Mouse (Mus musculus) hindbrain, embryonic 11.5 days (tissue): Measurements from ENCODE around the gene Slc45a2. TPM values are rescaled to one million over a fixed set of nuclear protein-coding genes. Genes with fewer than 3 reads are reported as not detected.

Source experiments
- ATAC-seq: fragments of 200-750 bp; cut with Nextera tagmentation; 2 replicates; pipeline ENCODE4 v1.8.0; 2017; ENCODE audit warnings: mild to moderate bottlenecking, moderate TSS enrichment, moderate library complexity; ENCODE audit not compliant: low FRiP score
- DNase-seq: peaks from one replicate; pipeline ENCODE4 v3.0.0-alpha.2; 2015; ENCODE audit warnings: low spot score
- H3K27ac ChIP-seq: fragments of 300-500 bp; sonication (generic); 2 replicates; pipeline ENCODE4 v1.5.1; 2014; ENCODE audit warnings: mild to moderate bottlenecking, low read depth, low read length
- H3K27me3 ChIP-seq: fragments of 300-500 bp; sonication (generic); 2 replicates; pipeline ENCODE4 v1.6.1; 2014; ENCODE audit warnings: mild to moderate bottlenecking, low read length, moderate library complexity, mixed read lengths; ENCODE audit not compliant: control insufficient read depth, insufficient read depth
- H3K36me3 ChIP-seq: fragments of 300-500 bp; sonication (generic); 2 replicates; pipeline ENCODE4 v1.6.1; 2014; ENCODE audit warnings: mild to moderate bottlenecking, low read length, moderate library complexity, mixed read lengths; ENCODE audit not compliant: control insufficient read depth, insufficient read depth
- H3K4me1 ChIP-seq: fragments of 300-500 bp; sonication (generic); replicated peaks from 2 replicates; pipeline ENCODE4 v1.6.1; 2014; ENCODE audit warnings: low read length, mixed read lengths; ENCODE audit not compliant: control insufficient read depth, insufficient read depth
- H3K4me2 ChIP-seq: fragments of 300-500 bp; sonication (generic); replicated peaks from 2 replicates; pipeline ENCODE4 v1.6.1; 2014; ENCODE audit warnings: mild to moderate bottlenecking, low read depth, low read length
- H3K4me3 ChIP-seq: fragments of 300-500 bp; sonication (generic); 2 replicates; pipeline ENCODE4 v1.5.1; 2014; ENCODE audit warnings: low read depth, low read length
- H3K9ac ChIP-seq: fragments of 300-500 bp; sonication (generic); 2 replicates; pipeline ENCODE4 v1.6.1; 2014; ENCODE audit warnings: low read depth, low read length
- H3K9me3 ChIP-seq: fragments of 300-500 bp; sonication (generic); 2 replicates; pipeline ENCODE4 v1.6.1; 2016; ENCODE audit warnings: low read length; ENCODE audit not compliant: control insufficient read depth
- WGBS: fragments of 180-500 bp; shearing (Covaris S2); extraction: QIAGEN DNeasy Blood & Tissue Kit; methylation state at CpG from one replicate; pipeline ENCODE4 v1.1.7; 2014; 5-methylcytosine and 5-hydroxymethylcytosine counted together
- polyA plus RNA-seq: library from polyadenylated mRNA; unstranded; fragments of >200 nt; fragmentation: Nextera tagmentation; extraction: Ambion mirVana; gene quantifications from 2 replicates; pipeline ENCODE4 v1.2.1, GENCODE M21; 2014

The Slc45a2 gene
- polyA plus RNA-seq, 1 experiment from 2014 or later, result 0.36 TPM

DNA sequence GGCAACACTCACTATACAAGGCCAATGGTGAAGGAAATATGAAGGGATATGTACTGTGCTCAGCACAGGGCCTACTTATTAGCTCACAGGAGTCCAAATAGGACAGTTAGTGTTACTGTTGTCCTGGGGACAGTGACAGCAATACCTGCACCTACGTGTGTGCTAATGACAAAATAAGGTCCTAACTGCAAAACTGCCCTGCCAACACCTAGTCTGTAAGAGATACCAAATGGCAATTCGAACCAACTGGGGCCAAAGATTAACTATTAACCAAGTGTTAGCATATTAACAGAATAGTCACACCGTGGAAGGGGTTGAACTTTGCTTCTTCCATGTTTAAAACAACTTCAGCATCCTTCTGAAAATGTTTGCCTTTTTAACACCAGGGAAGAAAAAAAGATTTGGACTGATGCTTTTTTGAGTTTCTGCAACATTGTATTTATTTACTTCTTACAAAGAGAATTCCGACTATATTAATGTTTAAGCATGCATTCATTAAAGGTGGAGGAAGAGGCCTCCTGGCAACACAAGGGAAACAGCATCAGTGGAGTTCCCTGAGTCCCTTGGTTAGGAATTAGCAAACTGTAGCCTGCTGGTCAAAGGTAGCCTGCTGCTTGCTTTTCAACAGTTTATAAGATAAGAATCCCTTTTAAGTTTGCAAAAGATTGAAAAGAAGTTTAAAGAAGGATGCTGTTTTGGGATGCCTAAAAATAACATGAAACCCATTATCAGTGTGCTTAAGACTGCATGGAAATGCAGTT lies 26.5 kb downstream of the Slc45a2 start:
- Histone ChIP-seq H3K4me1 (no peaks in the 10 kb centered on the region), H3K36me3 (no peaks in the 10 kb centered on the region), H3K9ac (no peak overlapping the region), H3K4me2 (no peak overlapping the region), H3K9me3 (no peaks in the 10 kb centered on the region), H3K27me3 (no peaks in the 10 kb centered on the region), H3K27ac (no peak overlapping the region), H3K4me3 (no peak overlapping the region)
- WGBS, result 60% methylated on average over 4 of the region's 4 CpGs
- DNase-seq, result no peak
- no peak for ATAC-seq

DNA sequence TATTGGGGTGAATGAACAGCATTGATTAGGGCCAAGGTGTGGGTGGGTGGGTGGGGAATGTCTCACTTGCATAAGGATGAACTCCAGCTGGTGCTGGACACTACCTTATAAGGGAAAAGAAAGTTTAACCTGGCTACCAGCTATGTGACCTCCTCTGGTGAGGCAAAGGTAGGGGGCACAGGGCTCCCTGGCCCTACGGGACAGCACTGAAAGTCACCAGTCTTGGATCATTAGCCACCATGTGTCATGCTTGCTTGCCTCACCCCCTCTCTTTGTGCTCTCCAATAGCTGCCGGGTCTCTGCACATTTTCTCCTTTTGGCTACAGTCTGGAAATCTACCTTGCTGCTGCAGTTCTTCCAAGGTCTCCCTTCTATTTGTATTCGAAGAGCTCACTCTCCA lies 29.7 kb downstream of the Slc45a2 start:
- Histone ChIP-seq H3K9ac (no peak overlapping the region), H3K36me3 (no peaks in the 10 kb centered on the region), H3K27ac (no peak overlapping the region), H3K4me3 (no peak overlapping the region), H3K4me2 (no peak overlapping the region), H3K9me3 (no peaks in the 10 kb centered on the region), H3K27me3 (peaks cover 7% of the 10 kb centered on the region), H3K4me1 (no peaks in the 10 kb centered on the region)
- DNase-seq (no peak), ATAC-seq (no peak)
- WGBS, result 72% methylated on average over 3 of the region's 3 CpGs

DNA sequence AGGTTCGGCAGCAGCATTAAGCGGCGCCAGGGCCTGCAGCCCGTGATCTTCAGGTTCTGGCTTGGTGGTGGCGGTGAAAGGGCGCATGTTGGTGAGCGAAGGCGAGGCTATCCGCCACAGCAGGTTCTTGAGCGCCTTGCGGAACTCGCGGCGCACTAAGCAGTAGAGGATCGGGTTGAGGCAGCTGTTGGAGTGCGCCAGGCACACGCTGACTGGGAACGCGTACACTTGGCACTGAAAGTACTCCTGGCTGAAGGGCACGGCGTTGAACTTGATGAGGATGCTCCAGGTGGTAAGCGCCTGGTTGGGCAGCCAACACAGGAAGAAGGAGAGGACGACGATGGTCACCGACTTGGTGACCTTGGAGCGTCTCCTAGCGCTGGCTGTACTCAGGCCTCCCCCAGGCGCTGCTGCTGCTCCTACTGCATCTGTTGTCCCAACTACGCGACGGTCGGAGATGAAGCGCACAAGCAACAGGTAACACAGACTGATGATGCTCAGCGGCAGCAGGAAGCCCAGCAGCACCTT lies 35.5 kb downstream of the Slc45a2 start:
- peaks cover 39% of the 10 kb centered on the region for H3K27me3 ChIP-seq
- H3K36me3 ChIP-seq, result no peaks in the 10 kb centered on the region
- 0 out of 2 replicates have a peak, but pooled peaks have one; percentile 8 for ATAC-seq
- H3K4me3 ChIP-seq, result peak overlapping the region; percentile 33
- H3K27ac ChIP-seq, result no peak overlapping the region
- no peaks in the 10 kb centered on the region for H3K9me3 ChIP-seq
- DNase-seq, result peak; percentile 43
- peaks cover 7% of the 10 kb centered on the region for H3K4me1 ChIP-seq
- H3K9ac ChIP-seq, result no peak overlapping the region
- H3K4me2 ChIP-seq, result peak overlapping the region; percentile 52
- WGBS, result 6% methylated on average over 34 of the region's 34 CpGs

DNA sequence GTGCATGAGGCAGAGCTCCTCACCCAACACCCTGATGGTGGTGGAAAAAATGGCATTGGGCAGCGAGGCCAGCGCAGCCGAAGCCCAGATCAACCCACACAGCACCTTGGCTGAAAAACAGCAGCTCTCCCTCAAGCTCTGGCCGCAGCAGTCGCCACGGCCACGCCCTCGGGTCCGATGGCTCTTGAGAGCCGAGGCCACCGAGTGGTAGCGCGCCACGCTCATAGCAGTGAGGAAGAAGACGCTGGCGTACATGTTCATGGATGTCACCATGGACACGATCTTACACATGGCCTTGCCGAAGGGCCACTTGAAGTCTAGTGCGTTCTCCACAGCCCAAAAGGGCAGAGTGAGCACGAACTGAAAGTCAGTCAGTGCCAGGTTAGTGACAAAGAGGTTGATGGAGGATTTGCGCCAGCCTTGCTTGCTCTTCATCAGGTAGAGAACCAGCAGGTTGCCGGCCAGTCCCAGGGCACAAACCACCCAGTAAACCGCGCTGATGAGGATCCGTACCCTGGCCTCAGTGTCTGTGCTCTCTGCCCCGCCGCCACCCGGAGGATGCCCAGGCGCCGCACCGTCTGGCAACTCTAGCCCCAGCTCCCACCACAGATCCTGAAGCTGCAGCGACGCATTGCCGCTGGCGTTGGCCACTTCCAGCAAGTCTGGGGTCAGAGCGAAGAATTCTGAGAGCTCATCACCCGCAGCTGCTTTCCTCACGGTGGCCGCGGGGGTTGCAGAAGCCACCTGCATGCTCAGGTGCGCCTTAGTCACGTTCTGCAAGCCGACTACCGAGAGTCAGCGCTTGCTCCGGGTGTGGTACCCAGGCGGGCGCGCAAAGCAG lies 36.2 kb downstream of the Slc45a2 start:
- DNase-seq (peak; percentile 54), ATAC-seq (peak; percentile 52)
- Histone ChIP-seq H3K4me1 (peaks cover 7% of the 10 kb centered on the region), H3K4me3 (peak overlapping the region; percentile 33), H3K9me3 (no peaks in the 10 kb centered on the region), H3K9ac (0 out of 2 replicates have a peak overlapping the region, but pooled peaks have one; percentile 8), H3K36me3 (no peaks in the 10 kb centered on the region), H3K4me2 (peak overlapping the region; percentile 52), H3K27ac (no peak overlapping the region), H3K27me3 (peaks cover 39% of the 10 kb centered on the region)
- WGBS, result 4% methylated on average over 49 of the region's 49 CpGs

DNA sequence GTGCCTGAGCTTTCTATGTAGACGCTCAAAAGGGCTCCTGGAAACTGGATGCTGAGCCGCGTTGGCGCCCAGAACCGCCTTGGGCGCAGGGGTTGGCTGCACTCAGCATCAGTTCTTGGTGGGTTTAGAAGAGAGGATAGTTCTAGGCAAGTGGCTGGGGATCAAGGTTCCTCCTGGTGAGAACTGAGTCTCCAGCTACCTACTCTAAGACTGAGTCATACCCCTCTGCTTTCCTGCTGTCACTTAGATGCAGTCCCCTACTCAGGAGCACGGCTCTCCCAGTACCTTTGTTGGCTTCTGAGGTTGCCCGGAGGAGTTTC lies 36.8 kb downstream of the Slc45a2 start:
- H3K36me3 ChIP-seq, result no peaks in the 10 kb centered on the region
- no peak overlapping the region for H3K27ac ChIP-seq
- peak; percentile 46 for DNase-seq
- H3K4me1 ChIP-seq, result peaks cover 7% of the 10 kb centered on the region
- H3K9ac ChIP-seq, result 0 out of 2 replicates have a peak overlapping the region, but pooled peaks have one; percentile 8
- H3K4me3 ChIP-seq, result peak overlapping the region; percentile 33
- ATAC-seq, result 0 out of 2 replicates have a peak, but pooled peaks have one; percentile 9
- H3K27me3 ChIP-seq, result peaks cover 39% of the 10 kb centered on the region
- 8% methylated on average over 8 of the region's 8 CpGs for WGBS
- H3K4me2 ChIP-seq, result peak overlapping the region; percentile 52
- H3K9me3 ChIP-seq, result no peaks in the 10 kb centered on the region

DNA sequence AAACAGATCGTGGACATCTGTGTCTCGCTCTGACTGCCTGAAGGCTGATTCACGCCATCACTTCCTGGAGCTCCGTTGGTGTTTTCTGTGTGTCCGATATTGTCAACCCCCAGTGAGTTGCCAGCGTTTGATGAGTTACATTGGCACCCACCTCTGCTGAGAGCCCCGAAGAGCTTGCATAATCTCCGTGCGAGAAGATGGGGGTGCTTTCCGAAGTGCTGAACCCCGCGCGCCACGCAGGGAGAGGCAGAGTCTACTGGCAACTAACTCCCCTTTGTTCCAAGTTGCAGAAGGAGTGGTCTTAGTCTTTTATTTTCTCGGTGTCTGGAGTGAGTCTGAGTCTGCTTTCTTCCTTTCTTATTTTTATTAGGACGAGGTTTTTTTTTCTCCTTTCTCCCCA lies 37.2 kb downstream of the Slc45a2 start, which contains the start of gene Rxfp3:
Gene Rxfp3, minus strand, starts transcription at position 281 of the 400 bp plus-strand sequence.
- peak within 1 kb of the TSS; percentile 52 for H3K4me2 ChIP-seq
- H3K9me3 ChIP-seq, result no peaks in the 10 kb centered on the region
- H3K4me3 ChIP-seq, result peak within 1 kb of the TSS; percentile 33
- no peak within 1 kb of the TSS for H3K27ac ChIP-seq
- DNase-seq (no peak), ATAC-seq (no peak)
- peaks cover 39% of the 10 kb centered on the region for H3K27me3 ChIP-seq
- H3K36me3 ChIP-seq, result no peaks in the 10 kb centered on the region
- H3K9ac ChIP-seq, result 0 out of 2 replicates have a peak within 1 kb of the TSS, but pooled peaks have one; percentile 15
- peaks cover 7% of the 10 kb centered on the region for H3K4me1 ChIP-seq
- 4% methylated on average over 16 of the region's 16 CpGs for WGBS

DNA sequence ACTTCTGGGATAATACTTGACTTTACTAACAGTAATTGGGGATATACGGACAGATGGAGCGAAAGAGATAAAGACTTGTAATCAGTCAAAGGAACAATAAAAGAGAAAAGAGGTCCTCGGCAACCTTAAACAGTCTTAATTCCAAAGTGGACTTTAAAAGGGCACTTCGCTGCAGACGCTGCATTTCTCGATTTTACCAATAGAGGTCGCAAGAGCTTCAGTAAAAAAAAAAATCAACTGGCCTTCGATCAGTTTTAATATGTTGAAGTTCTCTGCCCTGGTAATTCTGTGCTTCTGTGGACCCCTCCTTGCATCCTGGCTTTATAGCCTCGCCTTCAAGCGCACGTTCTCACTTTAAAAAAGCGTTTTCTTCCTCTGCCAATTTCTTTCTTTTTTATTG lies 38.0 kb downstream of the Slc45a2 start:
- Histone ChIP-seq H3K9me3 (no peaks in the 10 kb centered on the region), H3K27ac (no peak overlapping the region), H3K4me3 (no peak overlapping the region), H3K36me3 (no peaks in the 10 kb centered on the region), H3K27me3 (peaks cover 39% of the 10 kb centered on the region), H3K9ac (no peak overlapping the region), H3K4me2 (no peak overlapping the region), H3K4me1 (peaks cover 7% of the 10 kb centered on the region)
- DNase-seq (peak; percentile 81), ATAC-seq (no peak)
- WGBS, result 1% methylated on average over 12 of the region's 12 CpGs

DNA sequence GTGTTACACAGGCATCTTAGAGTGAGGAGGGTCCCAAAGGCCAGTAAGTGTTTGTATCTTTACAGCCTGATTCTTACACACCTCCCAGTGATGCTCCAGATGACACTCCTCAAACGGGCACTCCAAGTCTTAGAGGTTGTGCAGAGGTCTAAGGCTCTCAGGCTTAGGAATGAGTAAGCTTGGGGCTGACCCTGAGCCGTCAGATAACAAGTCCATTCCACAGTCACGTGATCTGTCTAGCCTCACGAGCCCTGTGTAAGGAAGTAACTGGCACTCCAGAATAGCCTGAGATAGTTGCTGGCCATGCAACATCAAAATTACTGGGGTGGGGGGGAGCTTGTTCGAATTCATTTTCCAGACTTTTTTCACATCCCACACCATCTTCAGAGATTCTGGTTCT lies 39.5 kb downstream of the Slc45a2 start:
- Histone ChIP-seq H3K27me3 (peaks cover 33% of the 10 kb centered on the region), H3K9me3 (no peaks in the 10 kb centered on the region), H3K4me1 (peaks cover 7% of the 10 kb centered on the region), H3K27ac (no peak overlapping the region), H3K4me2 (no peak overlapping the region), H3K9ac (no peak overlapping the region), H3K4me3 (no peak overlapping the region), H3K36me3 (no peaks in the 10 kb centered on the region)
- DNase-seq (no peak), ATAC-seq (no peak)
- 66% methylated on average over 5 of the region's 5 CpGs for WGBS
